Mouse (Mus musculus): ENCODE measurements around the gene Fam53b. TPM values are rescaled to one million over a fixed set of nuclear protein-coding genes. Genes with fewer than 3 reads are reported as not detected.

Gene Fam53b
- polyA plus RNA-seq, 1 experiment = 21.9 TPM

GRCm38 (mm10) chr7:132764896-132765491 is 48.7 kb downstream of the Fam53b start:
- TF ChIP-seq CTCF (IDR thresholded peaks at IDR 0.05; ENCODE audit: extremely low read depth, insufficient read depth, low read length) (no peak), POLR2A (IDR thresholded peaks at IDR 0.05; ENCODE audit: extremely low read depth, insufficient read depth, low read length) (no peak)

GRCm38 (mm10) chr7:132764314-132764713 is 49.4 kb downstream of the Fam53b start:
- TF ChIP-seq CTCF (IDR thresholded peaks at IDR 0.05; ENCODE audit: extremely low read depth, insufficient read depth, low read length) = no peak
- TF ChIP-seq POLR2A (IDR thresholded peaks at IDR 0.05; ENCODE audit: extremely low read depth, insufficient read depth, low read length) = no peak
- peak overlapping the region; percentile 10; the same call in 1 of the 2 replicates for H3K27ac ChIP-seq (ENCODE audit: insufficient read depth, low read length)
- no peak overlapping the region for H3K4me3 ChIP-seq (ENCODE audit: insufficient read depth, low read length)
- H3K4me1 ChIP-seq (ENCODE audit: control insufficient read depth, insufficient read depth, low read length) = peaks cover 20% of the 10 kb centered on the region

More at GRCm38 (mm10) chr7:132764896-132765491, 48.7 kb downstream of the Fam53b start:
- H3K4me1 ChIP-seq (ENCODE audit: control insufficient read depth, insufficient read depth, low read length) = peaks cover 20% of the 10 kb centered on the region
- H3K27ac ChIP-seq (ENCODE audit: insufficient read depth, low read length) = 0 out of 2 replicates have a peak overlapping the region, but pooled peaks have one; percentile 33
- no peak overlapping the region for H3K4me3 ChIP-seq (ENCODE audit: insufficient read depth, low read length)

DNA sequence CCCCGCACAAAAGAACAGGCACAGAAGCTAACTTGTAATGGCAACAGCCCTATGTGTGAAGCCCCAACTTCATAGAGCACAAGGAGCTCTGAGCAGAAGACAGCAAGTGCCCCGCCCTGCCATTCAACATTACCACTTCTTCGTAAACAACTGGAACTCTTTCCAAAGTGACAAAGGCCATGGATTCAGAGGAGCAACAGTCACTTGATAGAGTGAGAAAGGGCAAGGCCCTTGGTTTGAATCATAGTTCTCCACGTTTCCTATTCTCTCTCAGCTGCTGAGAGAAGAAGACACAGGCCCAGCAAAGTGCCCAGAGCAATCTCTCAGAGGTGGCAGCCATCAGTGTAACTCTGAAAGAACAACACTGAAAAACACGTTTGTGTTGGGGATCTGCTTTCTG is 49.8 kb downstream of the Fam53b start:
- Histone ChIP-seq H3K27ac (ENCODE audit: insufficient read depth, low read length) (peak overlapping the region; percentile 40; the same call in 1 of the 2 replicates), H3K4me3 (ENCODE audit: insufficient read depth, low read length) (no peak overlapping the region), H3K4me1 (ENCODE audit: control insufficient read depth, insufficient read depth, low read length) (peaks cover 16% of the 10 kb centered on the region)
- TF ChIP-seq POLR2A (IDR thresholded peaks at IDR 0.05; ENCODE audit: extremely low read depth, insufficient read depth, low read length) (no peak), CTCF (IDR thresholded peaks at IDR 0.05; ENCODE audit: extremely low read depth, insufficient read depth, low read length) (no peak)

GRCm38 (mm10) chr7:132763351-132763750 is 50.3 kb downstream of the Fam53b start:
- H3K27ac ChIP-seq (ENCODE audit: insufficient read depth, low read length) = peak overlapping the region; percentile 40; the same call in 1 of the 2 replicates
- H3K4me1 ChIP-seq (ENCODE audit: control insufficient read depth, insufficient read depth, low read length) = peaks cover 16% of the 10 kb centered on the region
- TF ChIP-seq POLR2A (IDR thresholded peaks at IDR 0.05; ENCODE audit: extremely low read depth, insufficient read depth, low read length) (no peak), CTCF (IDR thresholded peaks at IDR 0.05; ENCODE audit: extremely low read depth, insufficient read depth, low read length) (no peak)
- no peak overlapping the region for H3K4me3 ChIP-seq (ENCODE audit: insufficient read depth, low read length)

GRCm38 (mm10) chr7:132761409-132761808 is 52.3 kb downstream of the Fam53b start:
- peaks cover 13% of the 10 kb centered on the region for H3K4me1 ChIP-seq (ENCODE audit: control insufficient read depth, insufficient read depth, low read length)
- H3K27ac ChIP-seq (ENCODE audit: insufficient read depth, low read length) = no peak overlapping the region
- no peak overlapping the region for H3K4me3 ChIP-seq (ENCODE audit: insufficient read depth, low read length)
- TF ChIP-seq POLR2A (IDR thresholded peaks at IDR 0.05; ENCODE audit: extremely low read depth, insufficient read depth, low read length) (no peak), CTCF (IDR thresholded peaks at IDR 0.05; ENCODE audit: extremely low read depth, insufficient read depth, low read length) (no peak)

GRCm38 (mm10) chr7:132760589-132761180 is 53.0 kb downstream of the Fam53b start:
- H3K4me3 ChIP-seq (ENCODE audit: insufficient read depth, low read length) = no peak overlapping the region
- TF ChIP-seq CTCF (IDR thresholded peaks at IDR 0.05; ENCODE audit: extremely low read depth, insufficient read depth, low read length) (no peak), POLR2A (IDR thresholded peaks at IDR 0.05; ENCODE audit: extremely low read depth, insufficient read depth, low read length) (no peak)
- H3K4me1 ChIP-seq (ENCODE audit: control insufficient read depth, insufficient read depth, low read length) = peaks cover 11% of the 10 kb centered on the region
- H3K27ac ChIP-seq (ENCODE audit: insufficient read depth, low read length) = no peak overlapping the region

DNA sequence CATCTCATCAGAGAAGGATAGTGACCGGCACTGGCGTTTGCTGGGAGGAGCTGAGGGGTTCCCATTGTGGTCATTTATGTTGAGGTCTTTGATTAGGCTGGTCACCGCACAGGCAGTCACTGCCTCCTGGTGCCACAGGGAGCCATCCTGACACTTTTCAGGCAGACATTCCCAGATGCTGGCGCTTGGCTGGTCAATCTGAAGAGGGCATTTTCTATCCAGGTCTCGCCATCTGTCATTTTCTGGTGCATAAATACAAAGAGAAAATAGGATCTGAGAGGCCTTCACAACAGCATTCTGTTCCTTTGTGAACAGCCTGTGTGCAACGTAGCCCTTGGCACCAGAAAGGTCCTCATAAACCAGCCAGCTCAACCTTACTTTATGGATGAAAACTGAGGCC is 53.8 kb downstream of the Fam53b start:
- Histone ChIP-seq H3K4me1 (ENCODE audit: control insufficient read depth, insufficient read depth, low read length) (peaks cover 15% of the 10 kb centered on the region), H3K4me3 (ENCODE audit: insufficient read depth, low read length) (no peak overlapping the region), H3K27ac (ENCODE audit: insufficient read depth, low read length) (no peak overlapping the region)
- no peak for TF ChIP-seq CTCF (IDR thresholded peaks at IDR 0.05; ENCODE audit: extremely low read depth, insufficient read depth, low read length)
- no peak for TF ChIP-seq POLR2A (IDR thresholded peaks at IDR 0.05; ENCODE audit: extremely low read depth, insufficient read depth, low read length)

- TF ChIP-seq CTCF (IDR thresholded peaks at IDR 0.05; ENCODE audit: extremely low read depth, insufficient read depth, low read length) = no peak
- TF ChIP-seq POLR2A (IDR thresholded peaks at IDR 0.05; ENCODE audit: extremely low read depth, insufficient read depth, low read length) = no peak
- H3K4me3 ChIP-seq (ENCODE audit: insufficient read depth, low read length) = no peak overlapping the region
- H3K4me1 ChIP-seq (ENCODE audit: control insufficient read depth, insufficient read depth, low read length) = peaks cover 14% of the 10 kb centered on the region
- H3K27ac ChIP-seq (ENCODE audit: insufficient read depth, low read length) = no peak overlapping the region
Observed at GRCm38 (mm10) chr7:132759405-132759891, 54.2 kb downstream of the Fam53b start.

- no peak for TF ChIP-seq POLR2A (IDR thresholded peaks at IDR 0.05; ENCODE audit: extremely low read depth, insufficient read depth, low read length)
- TF ChIP-seq CTCF (IDR thresholded peaks at IDR 0.05; ENCODE audit: extremely low read depth, insufficient read depth, low read length) = no peak
- Histone ChIP-seq H3K27ac (ENCODE audit: insufficient read depth, low read length) (no peak overlapping the region), H3K4me1 (ENCODE audit: control insufficient read depth, insufficient read depth, low read length) (peaks cover 14% of the 10 kb centered on the region), H3K4me3 (ENCODE audit: insufficient read depth, low read length) (no peak overlapping the region)
Observed at GRCm38 (mm10) chr7:132758875-132759274, 54.8 kb downstream of the Fam53b start.

- no peak overlapping the region for H3K27ac ChIP-seq (ENCODE audit: insufficient read depth, low read length)
- H3K4me3 ChIP-seq (ENCODE audit: insufficient read depth, low read length) = no peak overlapping the region
- TF ChIP-seq CTCF (IDR thresholded peaks at IDR 0.05; ENCODE audit: extremely low read depth, insufficient read depth, low read length) = no peak
- TF ChIP-seq POLR2A (IDR thresholded peaks at IDR 0.05; ENCODE audit: extremely low read depth, insufficient read depth, low read length) = no peak
- peaks cover 15% of the 10 kb centered on the region for H3K4me1 ChIP-seq (ENCODE audit: control insufficient read depth, insufficient read depth, low read length)
Observed at GRCm38 (mm10) chr7:132756325-132756724, 57.4 kb downstream of the Fam53b start.
